Mouse (Mus musculus): ENCODE results near the gene Olfr350.

The Olfr350 gene

GRCm38 (mm10) chr2:36846010-36846409 lies at the start of gene Olfr350:
Olfr350 (plus strand) TSS chr2:36846310.
- DNase-seq = no peak

- no peak for DNase-seq
Measured at GRCm38 (mm10) chr2:36816932-36817331, 29.2 kb upstream of the Olfr350 start, which contains the start of gene Olfr3. Olfr3 (minus strand) TSS chr2:36817032.

GRCm38 (mm10) chr2:36862560-36862959 lies 16.4 kb downstream of the Olfr350 start, which contains the start of gene Olfr351:
Olfr351 (minus strand) TSS chr2:36862660.
- DNase-seq = no peak

GRCm38 (mm10) chr2:36868160-36868559 lies 22.1 kb downstream of the Olfr350 start, which contains the start of gene Olfr352:
Olfr352 (plus strand) TSS chr2:36868460.
- DNase-seq = no peak

- no peak for DNase-seq
Measured at GRCm38 (mm10) chr2:36892836-36893235, 46.7 kb downstream of the Olfr350 start, which contains the start of gene Olfr353. Olfr353 (minus strand) TSS chr2:36892936.

- DNase-seq = no peak
Measured at GRCm38 (mm10) chr2:36897114-36897513, 51.0 kb downstream of the Olfr350 start.
